Mouse (Mus musculus) neutrophil, adult 5-6 weeks (primary cell): ENCODE measurements at regions not wholly inside any gene's neighbourhood (a gene's known extent, or its start where the extent isn't known, plus 50 kb on each side); places are given as distances from the start of the nearest gene placed in this dataset.
"Not testable (repeated sequence)": the region's sequence is repeated elsewhere in the genome, so short reads cannot be mapped to it uniquely, and the experiment has no call there.

ENCODE experiments used
- ATAC-seq: fragments of 151-379, 151-347 bp; 2 replicates; pipeline ENCODE4 v1.8.0; 2017; ENCODE audit warnings: mild to moderate bottlenecking, moderate TSS enrichment; ENCODE audit not compliant: insufficient number of reproducible peaks, poor library complexity, low FRiP score, severe bottlenecking; ENCODE audit errors: extremely low read depth

DNA sequence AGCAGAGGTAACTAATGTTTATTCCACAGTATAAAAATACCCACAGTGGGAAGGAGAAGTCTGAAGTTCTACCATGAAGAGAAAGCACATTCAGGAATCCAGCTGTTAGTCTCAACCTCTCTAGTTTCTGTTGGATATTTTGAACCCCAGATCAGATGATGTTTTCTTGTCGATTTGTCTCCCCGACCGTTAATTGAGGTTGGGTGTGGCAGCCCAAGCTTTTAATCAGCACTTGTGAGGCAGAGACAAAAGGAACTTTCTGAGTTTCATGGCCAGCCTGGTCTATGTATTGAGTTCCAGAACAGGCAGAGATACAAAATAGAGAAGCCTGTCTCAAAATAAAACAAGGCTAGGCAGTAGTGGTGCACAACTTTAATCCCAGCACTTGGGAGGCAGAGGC lies 129.5 kb downstream of the Tomm20 start:
- ATAC-seq: no peak

DNA sequence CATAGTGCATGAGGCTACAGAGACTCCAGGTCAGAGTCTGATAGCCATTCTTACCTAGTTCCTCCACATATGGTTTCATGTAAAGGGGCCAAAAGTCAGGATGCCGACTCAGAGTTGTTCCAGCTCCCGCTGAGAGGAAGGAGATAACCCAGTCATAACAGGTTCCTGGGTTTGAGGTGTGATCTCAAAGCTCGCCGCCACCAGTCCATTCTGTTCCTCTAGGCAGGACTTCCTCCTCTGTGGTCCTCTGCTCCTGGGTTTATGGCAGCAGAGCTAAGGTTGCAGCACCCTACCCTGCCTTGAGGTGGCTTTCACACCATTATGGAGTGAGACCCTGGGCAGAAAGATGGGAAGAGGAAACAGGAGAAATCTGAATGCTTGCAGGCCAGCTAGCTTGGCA lies 131.2 kb downstream of the Tomm20 start:
- ATAC-seq: 0 out of 2 replicates have a peak, but pooled peaks have one; percentile 21

DNA sequence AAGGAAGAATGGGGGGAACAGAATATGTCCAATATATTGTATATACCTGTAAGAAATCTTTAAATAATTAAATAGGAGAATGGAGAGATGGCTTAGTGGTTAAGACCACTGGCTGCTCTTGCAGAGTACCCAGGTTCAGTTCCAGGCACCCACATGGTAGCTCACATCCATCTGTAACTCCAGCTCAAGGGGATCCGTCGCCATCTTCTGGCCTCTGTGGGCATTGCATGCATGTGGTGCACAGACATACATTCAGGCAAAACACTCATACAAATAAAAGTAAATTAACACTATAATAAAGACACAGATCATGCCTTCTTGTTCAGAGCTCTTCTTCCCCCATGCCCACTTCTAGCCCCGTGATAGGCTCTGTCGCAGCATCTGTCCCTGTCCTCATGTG lies 132.0 kb downstream of the Tomm20 start:
- no peak for ATAC-seq

DNA sequence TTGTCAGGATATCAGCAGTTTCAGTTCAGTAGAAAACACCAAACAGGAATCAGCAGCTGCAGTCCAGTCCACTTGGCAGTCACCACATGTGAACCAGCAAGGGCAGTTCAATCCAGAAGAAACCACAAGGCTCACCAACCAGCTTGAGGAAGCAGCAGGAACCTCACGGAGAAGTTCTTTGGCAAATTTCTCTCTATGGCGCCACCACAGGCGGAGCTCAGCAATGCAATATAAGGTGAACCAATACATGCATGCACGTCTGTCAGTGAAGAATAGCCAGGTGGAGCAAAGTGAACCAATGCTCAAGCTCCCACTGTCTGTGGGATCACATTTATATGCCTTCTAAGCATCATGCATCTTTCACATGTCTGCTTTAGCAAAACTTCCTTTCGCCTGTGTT lies 132.9 kb downstream of the Tomm20 start:
- no peak for ATAC-seq

DNA sequence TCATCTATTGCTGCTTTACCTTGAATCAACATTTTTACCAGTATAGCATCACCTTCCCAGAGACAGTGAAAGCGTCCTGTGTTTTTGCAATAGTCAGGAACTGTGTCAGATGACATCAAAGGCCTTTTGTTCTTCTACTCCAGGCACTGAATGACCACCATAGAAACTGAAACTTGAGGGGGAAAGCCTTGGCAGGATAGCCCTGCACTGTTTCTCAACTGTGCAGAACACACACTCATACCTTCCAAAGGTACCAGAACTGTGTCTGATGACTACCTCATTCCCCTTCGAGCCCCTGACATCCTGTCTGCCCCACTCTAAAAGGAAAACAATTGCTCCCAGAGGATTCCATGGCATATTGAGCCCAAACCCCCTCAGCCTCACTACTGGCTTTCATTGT lies 134.3 kb downstream of the Tomm20 start:
- not testable (repeated sequence) for ATAC-seq

DNA sequence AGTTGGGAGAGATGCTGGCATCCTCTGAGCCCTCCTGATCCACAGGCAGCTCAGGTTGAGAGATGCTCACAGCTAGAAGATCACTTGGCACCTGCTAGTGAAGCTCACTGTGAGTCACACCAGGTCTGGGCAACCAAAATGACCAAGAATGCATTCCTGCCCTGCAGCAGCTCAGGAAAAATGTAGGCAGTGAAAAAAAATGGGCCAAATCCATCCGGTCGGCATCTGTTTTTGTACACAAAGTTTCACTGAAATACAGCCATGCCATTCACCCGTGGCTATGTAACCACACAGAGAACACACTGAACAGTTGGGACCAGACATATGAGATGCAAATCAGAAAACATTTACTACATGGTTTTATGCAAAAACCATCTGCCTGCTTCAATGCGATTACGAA lies 135.1 kb downstream of the Tomm20 start:
- no peak for ATAC-seq

DNA sequence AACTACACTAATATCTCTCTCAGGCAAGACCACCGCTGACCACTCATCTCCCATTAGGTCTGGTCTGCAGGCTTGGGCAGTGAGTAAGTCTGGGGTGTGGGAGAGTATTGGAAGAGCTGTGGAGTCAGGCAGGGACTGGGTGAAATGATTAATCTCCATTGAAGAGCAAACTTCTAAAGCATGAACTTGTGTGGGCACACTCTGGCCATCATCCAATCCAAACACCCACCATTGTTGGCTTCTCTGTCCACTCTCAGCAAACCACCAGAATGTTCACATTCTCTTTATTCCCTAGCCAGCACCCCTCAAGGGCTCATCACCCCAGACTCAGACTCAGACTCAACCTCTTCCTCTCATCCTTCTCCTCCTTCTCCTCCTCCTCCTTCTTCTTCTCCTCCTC lies 136.3 kb downstream of the Tomm20 start:
- ATAC-seq: no peak

DNA sequence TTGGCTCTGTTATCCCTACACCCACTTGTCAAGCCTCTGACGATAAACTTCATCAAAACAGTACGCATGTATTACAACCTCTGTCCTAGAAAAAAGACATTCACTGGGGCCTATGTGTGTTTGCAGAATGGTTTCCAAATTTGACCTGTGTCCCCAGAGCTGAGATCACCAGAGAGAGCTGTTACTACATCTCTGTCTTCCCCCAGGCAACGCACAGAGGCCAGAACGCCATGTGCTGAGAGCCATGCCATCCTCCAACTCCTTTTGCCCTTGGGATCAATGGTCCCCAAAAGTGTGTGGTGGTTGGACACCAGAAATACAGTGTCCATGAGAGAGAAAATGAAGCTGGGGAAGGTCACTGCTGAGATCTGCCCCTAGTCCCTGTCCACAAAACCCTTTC lies 137.1 kb downstream of the Tomm20 start:
- ATAC-seq: no peak

DNA sequence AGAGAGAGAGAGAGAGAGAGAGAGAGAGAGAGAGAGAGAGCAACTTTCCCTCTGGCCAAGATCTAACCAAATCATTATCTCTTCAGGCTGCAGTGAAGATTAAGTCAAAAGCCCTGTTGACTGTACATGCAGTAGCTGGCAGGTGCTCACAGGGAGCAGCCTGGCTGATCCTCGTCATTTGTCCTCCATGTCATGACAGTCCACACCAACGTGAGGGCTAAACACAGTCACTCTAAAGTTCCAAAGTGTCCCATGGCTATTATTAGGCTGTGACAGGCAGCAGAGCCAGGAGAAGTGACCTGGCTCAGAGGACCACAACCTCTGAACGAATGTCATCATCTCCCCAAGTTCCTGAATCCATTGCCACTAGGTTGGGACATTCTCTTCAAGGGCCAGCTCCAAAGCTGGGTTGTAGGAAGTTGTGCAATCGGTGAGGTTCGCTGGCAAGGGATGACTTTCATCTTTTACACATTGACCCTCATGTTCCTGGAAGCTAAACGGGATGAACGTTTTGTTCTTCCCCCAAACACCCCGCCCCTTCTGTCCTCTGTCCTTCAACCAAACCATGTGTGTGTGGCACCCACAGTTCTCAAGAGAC lies 138.4 kb downstream of the Tomm20 start:
- peak; percentile 63 for ATAC-seq

DNA sequence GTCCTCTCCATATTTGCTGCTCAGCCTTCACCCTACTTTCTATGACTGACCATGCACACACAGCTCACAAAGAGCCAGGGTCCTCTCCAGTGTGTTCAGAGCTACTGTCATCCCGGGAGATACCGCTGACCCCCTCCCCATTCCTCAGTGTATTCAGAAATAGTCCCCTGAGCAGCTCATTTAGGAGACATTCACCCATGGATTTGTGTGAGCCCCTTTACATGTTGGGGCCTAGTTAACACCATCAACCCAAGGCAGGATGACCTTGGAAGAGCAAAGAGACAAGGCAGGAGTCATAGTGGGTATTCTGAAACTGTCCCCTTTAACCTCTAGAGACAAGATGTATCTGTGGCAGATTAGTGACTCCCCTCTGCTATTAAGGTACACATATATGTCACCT lies 139.1 kb downstream of the Tomm20 start:
- no peak for ATAC-seq

DNA sequence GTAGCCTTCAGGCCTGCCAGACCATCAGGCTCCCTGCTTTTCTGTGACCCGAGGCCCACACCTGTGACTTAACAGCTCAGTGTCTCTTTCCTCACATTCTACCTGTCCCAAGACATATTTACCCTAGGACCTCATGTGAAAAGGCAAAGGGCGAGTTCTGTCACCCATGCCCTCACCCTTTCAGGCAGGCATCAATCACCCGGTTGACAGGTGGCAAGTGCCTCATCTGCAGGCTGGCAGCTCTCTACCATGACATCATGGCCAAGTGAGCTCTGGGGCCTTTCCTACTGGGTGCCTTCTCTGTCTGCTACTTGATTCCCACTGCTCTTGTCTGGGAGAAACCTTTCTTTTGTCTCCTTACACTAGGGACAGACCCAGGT lies 139.5 kb downstream of the Tomm20 start:
- ATAC-seq: no peak

DNA sequence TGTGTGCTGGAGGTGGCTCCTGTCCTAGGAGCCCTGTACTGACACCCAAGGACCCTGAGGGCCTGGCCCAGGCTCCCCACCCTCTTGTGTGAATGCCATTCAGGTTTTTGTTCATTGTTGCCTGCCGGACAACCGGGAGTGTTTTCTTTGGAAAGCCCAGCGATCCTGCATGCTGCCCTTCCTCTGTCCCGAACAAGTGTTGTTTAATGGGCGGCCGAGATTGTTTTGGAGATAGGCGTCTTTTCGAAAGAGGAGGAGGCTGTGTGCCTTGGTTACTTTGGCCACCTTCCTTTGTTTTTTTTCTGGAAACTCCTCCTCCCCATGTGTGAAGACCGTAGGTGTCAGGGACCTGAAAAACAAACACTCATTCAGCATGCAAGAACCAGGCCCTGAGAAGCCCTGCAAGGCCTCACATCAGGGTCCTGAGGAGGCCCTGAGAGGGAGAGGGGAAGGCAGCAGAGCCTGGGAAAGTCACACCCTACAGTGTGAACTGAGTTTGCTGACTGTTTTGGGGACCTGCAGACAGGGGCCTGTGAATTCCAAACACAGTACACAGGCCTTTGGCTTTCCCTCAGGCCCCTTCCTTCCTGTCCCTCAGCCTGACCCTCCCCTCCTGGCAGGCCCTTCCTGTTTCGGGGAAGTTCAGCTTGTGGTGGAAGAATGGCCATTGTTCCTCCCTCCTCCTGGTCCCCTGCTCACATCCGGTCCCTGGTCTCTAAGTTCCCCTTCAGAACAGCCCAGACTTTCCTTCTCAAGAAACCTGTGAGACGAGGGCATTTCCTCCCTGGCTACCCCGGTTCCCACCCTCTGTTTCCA lies 140.1 kb downstream of the Tomm20 start:
- ATAC-seq: peak; percentile 39

DNA sequence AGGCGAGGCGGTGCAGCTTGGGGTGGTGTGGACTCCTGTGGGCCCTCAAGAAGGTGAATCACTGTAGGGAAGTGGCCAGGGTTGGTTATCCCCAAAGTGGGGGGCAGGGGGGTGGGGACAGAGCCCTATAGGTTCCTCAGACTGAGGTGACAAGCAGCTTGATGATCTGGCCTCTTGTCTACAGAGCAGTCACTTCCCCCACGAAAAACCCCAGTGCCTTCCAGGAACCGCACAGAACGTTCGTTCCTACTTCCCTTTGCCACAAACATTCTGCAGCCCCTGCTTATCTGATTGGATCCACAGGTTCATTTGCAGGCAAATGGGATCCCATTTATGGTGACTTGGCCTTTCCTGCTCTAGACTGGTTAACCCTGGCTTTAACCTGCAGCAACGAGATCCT lies 141.5 kb downstream of the Tomm20 start:
- ATAC-seq: peak; percentile 56

DNA sequence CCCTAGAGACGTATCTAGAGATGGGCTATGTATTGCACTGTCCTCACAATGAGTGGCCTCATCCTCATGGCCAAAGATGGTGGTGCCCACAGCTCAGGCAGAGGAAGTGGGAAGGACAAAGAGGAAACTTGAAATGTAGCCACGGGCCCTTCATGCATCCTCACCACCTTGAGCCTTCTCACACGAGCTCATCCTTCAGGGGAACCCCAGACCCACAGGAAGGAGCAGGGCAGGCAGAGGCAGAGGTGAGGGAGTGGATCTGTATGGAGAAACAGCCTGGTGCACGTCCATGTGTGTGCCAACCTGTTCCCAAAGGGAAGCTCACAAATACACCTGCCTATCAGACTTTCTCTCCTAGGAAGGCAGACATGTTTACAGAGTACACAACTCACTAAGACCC lies 143.0 kb downstream of the Tomm20 start:
- ATAC-seq: no peak

DNA sequence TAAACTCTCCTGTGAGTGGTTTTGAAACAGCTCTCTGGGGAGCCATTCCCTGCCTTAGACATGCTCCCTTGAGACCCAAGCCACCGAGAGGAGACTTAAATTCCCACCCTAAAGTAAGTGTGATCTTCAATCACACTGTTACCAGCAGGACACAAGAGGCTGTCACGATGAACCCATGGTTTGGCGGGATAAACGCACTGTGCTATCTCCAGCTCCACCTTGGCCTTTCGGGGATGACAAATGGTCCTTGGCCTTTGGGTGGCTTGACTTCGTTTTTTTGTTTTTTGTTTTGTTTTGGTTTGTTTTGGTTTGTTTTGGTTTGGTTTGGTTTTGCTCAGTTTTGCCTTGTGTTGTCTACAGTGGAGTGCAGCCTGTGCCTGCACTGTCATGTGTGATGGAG lies 144.7 kb downstream of the Tomm20 start:
- ATAC-seq: no peak

DNA sequence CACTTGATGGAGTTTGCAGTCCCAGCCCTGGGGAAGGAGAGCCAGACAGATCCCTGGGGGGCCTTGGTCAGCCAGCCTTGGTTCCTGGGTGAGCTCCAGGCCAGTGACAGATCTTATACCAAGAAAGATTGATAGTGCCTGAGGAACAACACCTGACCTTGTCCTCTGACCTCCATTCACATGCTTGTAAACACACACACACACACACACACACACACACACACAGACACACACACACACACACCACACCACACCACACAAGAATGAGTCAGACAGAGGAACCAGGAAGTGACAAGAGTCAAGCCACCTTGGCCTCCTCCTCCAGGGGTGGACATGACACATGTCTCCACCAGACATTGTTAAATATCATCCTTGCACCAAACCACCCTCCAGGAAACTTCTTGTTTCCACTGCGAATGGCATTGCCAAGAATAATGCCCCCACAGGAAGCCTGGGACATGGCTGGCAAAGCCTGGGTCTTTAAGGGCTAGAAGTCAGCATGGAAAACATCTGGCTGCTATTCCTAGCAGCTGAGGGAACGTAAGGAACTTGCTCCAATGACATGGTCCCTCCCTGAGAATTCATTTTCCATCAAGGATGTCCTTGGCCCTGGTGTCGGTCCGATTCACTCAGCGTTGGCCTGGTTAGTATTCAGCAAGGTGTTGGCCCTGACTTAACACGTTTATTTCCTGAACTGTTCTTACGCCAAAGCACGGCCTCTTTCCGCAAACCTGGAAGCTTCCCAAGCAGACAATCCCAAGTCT lies 147.9 kb downstream of the Tomm20 start:
- peak; percentile 80 for ATAC-seq

DNA sequence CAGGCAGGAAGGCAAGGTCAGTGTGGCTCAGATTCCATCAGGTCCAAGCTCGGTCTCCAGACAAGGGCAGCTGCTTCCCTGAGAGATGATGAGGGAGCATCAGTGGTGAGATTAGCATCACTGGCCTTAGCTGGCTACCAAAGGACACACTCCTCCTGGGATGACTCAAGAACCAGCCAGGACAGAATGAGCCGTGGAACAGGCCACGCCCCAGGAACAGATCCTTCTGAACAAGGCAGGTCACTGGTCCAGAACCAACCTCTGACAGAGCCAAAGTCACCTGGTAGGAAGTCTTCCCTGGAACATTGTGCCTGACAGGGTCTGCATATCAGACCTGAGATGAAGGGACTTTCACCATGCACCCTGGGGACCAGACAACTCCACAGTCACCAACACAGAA lies 152.0 kb downstream of the Tomm20 start:
- no peak for ATAC-seq

DNA sequence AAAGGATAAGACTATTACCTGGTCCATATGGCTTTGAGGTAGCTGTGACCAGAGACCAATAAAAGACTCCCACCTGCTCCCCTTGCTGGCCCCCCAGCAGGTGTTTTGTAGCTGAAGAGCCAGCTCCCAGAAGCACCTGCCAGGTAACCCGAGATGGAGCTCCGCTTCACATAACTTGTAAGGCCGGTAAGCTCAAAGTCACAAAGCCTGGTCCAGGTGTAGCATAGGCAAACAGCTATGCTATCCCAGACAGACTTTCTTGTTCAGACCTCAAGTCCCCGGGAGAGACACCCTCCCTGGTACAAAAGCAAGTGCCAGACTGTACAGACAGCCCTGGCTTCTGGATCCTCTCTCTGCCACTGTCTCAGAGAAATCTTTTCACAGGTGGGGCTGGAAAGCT lies 154.6 kb downstream of the Tomm20 start:
- ATAC-seq: no peak

DNA sequence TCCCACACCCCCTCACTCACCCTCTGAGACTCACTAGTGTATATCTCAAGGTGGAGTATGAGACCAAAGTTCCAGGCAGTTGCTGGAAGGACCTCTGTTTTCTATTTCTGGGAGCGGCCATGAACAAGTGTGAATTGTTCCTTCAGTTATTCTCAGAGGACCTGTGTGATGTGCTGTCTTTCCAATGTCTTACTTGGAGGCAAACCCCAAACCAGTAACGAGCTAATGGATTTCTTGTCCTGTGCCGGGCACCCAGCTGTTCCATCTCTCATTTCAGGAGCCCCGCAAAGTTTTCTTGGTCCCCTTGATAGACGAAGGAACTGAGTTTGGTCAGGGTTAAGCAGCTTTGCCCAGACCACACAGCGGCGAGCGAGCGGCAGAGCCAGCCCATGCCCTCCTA lies 155.4 kb downstream of the Tomm20 start:
- ATAC-seq: no peak

DNA sequence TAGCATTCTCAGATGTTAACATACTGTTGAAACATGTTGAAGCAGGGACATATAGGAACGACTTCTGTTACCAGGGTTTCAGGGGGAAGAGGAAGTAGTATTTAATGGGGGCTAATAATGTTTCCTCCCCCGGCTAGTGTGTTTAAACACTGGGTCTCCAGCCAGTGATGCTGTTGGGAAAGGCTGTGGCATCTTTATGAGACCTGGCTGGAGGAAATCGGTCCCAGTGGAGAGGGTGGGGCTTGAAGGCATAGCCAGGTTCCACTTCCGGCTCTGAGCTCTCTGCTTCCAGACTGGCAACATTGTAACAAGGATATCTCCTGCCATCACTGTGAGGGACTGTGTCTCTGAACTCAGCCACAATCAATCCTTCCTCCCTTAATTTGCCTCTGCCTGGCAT lies 156.6 kb downstream of the Tomm20 start:
- no peak for ATAC-seq
